Mouse (Mus musculus) cerebellum, adult 11 months (tissue): Measurements from ENCODE around the gene Fam234b.

Experiments
- DNase-seq: peaks from one replicate; pipeline ENCODE4 v3.0.0; 2022

Fam234b gene

GRCm38 (mm10) chr6:135183961-135184360, 13.8 kb upstream of the Fam234b start:
- no peak for DNase-seq

GRCm38 (mm10) chr6:135187076-135187917, 10.5 kb upstream of the Fam234b start:
- DNase-seq, result no peak

- DNase-seq, result no peak
Measured at GRCm38 (mm10) chr6:135188629-135189028, 9.1 kb upstream of the Fam234b start.

GRCm38 (mm10) chr6:135190122-135190521, 7.7 kb upstream of the Fam234b start:
- no peak for DNase-seq

- no peak for DNase-seq
Measured at GRCm38 (mm10) chr6:135191906-135192305, 5.9 kb upstream of the Fam234b start.

GRCm38 (mm10) chr6:135192993-135193392, 4.8 kb upstream of the Fam234b start:
- no peak for DNase-seq

- DNase-seq, result no peak
Measured at GRCm38 (mm10) chr6:135193733-135194132, 4.0 kb upstream of the Fam234b start.

GRCm38 (mm10) chr6:135194907-135195306, 2.9 kb upstream of the Fam234b start:
- DNase-seq, result no peak

- DNase-seq, result no peak
Measured at GRCm38 (mm10) chr6:135196707-135197106, 1.1 kb upstream of the Fam234b start.

GRCm38 (mm10) chr6:135197446-135197845, 331 bp upstream of the Fam234b start:
- no peak for DNase-seq

- DNase-seq, result no peak
Measured at GRCm38 (mm10) chr6:135198726-135199125, 949 bp downstream of the Fam234b start.

- DNase-seq, result no peak
Measured at GRCm38 (mm10) chr6:135200122-135200957, 2.6 kb downstream of the Fam234b start.

- DNase-seq, result no peak
Measured at GRCm38 (mm10) chr6:135202668-135203067, 4.9 kb downstream of the Fam234b start.

GRCm38 (mm10) chr6:135203737-135204136, 6.0 kb downstream of the Fam234b start:
- DNase-seq, result no peak

GRCm38 (mm10) chr6:135204869-135205268, 7.1 kb downstream of the Fam234b start:
- no peak for DNase-seq

- no peak for DNase-seq
Measured at GRCm38 (mm10) chr6:135205802-135206201, 8.0 kb downstream of the Fam234b start.

GRCm38 (mm10) chr6:135206909-135207308, 9.1 kb downstream of the Fam234b start:
- no peak for DNase-seq

GRCm38 (mm10) chr6:135211169-135211568, 13.4 kb downstream of the Fam234b start:
- DNase-seq, result no peak

- DNase-seq, result no peak
Measured at GRCm38 (mm10) chr6:135212666-135213065, 14.9 kb downstream of the Fam234b start.

- DNase-seq, result no peak
Measured at GRCm38 (mm10) chr6:135218330-135218729, 20.6 kb downstream of the Fam234b start.

GRCm38 (mm10) chr6:135219916-135220315, 22.1 kb downstream of the Fam234b start:
- DNase-seq, result no peak

- DNase-seq, result no peak
Measured at GRCm38 (mm10) chr6:135223786-135224416, 26.1 kb downstream of the Fam234b start.

- no peak for DNase-seq
Measured at GRCm38 (mm10) chr6:135228465-135228941, 30.7 kb downstream of the Fam234b start.
